Mouse (Mus musculus) bone marrow, adult 2 months (tissue): ENCODE data around the gene Cutc. TPM values are rescaled to one million over a fixed set of nuclear protein-coding genes. Genes with fewer than 3 reads are reported as not detected.

Experiments
- H3K27ac ChIP-seq: fragments of 200-500 bp; 2 replicates; pipeline ENCODE4 v1.5.1; 2012; ENCODE audit warnings: low read depth, mild to moderate bottlenecking, control low read depth, inconsistent platforms, low read length; ENCODE audit not compliant: control insufficient read depth, poor library complexity, insufficient read depth
- H3K4me1 ChIP-seq: fragments of 200-500 bp; 2 replicates; pipeline ENCODE4 v1.6.1; 2011; ENCODE audit warnings: low read length; ENCODE audit not compliant: control insufficient read depth, insufficient read depth
- H3K4me3 ChIP-seq: fragments of 200-500 bp; replicated peaks from 2 replicates; pipeline ENCODE3; 2011; ENCODE audit warnings: mild to moderate bottlenecking, low read depth, low read length, control low read depth; ENCODE audit not compliant: control insufficient read depth
- CTCF ChIP-seq: fragments of 200-500 bp; IDR thresholded peaks from 2 replicates; pipeline ENCODE4 v1.5.1; 2011; ENCODE audit warnings: low read length, control low read depth; ENCODE audit not compliant: control insufficient read depth, insufficient read depth
- POLR2A ChIP-seq: fragments of 200-500 bp; IDR thresholded peaks from 2 replicates; pipeline ENCODE4 v1.6.1; 2011; ENCODE audit warnings: low read depth, mild to moderate bottlenecking, control low read depth, low read length, borderline replicate concordance; ENCODE audit not compliant: control insufficient read depth
- WGBS: fragments of 180-500 bp; shearing (Covaris S2); methylation state at CpG from one replicate; pipeline ENCODE4 v1.1.7; 2018; 5-methylcytosine and 5-hydroxymethylcytosine counted together
- polyA plus RNA-seq: library from polyadenylated mRNA; stranded (reverse); fragments of >200 nt; gene quantifications from 2 replicates; pipeline ENCODE4 v1.2.4, GENCODE M21; 2011; ENCODE audit warnings: low replicate concordance; ENCODE audit not compliant: missing spikeins, insufficient read depth, insufficient read length

Cutc gene
- polyA plus RNA-seq, 1 experiment, result 9.1 TPM

GRCm38 (mm10) chr19:43793951-43794350 lies 41.2 kb downstream of the Cutc start:
- no peak overlapping the region for H3K27ac ChIP-seq
- H3K4me3 ChIP-seq, result no peak overlapping the region
- 84% methylated on average over 1 of the region's 1 CpGs for WGBS
- no peaks in the 10 kb centered on the region; the same call in 1 of the 2 replicates for H3K4me1 ChIP-seq
- no peak for TF ChIP-seq CTCF
- no peak for TF ChIP-seq POLR2A

DNA sequence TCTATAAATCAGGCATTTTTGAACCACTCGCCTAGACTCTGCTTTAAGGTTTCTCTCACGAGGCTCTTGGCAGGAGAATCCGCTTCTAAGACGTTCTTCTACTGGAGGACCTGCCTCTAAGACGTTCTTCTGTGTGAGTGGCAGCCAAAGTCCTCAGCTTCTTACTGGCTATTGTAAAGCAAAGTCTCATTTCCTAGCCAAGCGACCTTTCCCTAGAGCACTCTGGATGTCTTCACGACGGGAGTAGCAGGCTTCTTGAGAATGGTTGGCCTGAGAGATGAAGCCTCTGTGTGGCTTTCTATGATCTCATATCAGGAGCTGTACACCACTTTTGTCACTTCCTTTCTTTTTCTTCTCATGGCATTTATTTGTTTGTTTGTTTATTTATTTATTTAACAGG lies 42.7 kb downstream of the Cutc start:
- Histone ChIP-seq H3K27ac (no peak overlapping the region), H3K4me3 (no peak overlapping the region), H3K4me1 (no peaks in the 10 kb centered on the region)
- TF ChIP-seq CTCF, result no peak
- TF ChIP-seq POLR2A, result no peak
- WGBS, result 78% methylated on average over 8 of the region's 8 CpGs

GRCm38 (mm10) chr19:43797216-43797615 lies 44.4 kb downstream of the Cutc start:
- Histone ChIP-seq H3K4me1 (peaks cover 2% of the 10 kb centered on the region; the same call in 1 of the 2 replicates), H3K4me3 (no peak overlapping the region), H3K27ac (no peak overlapping the region)
- TF ChIP-seq POLR2A (no peak), CTCF (no peak)
- 58% methylated on average over 5 of the region's 5 CpGs for WGBS

- no peak overlapping the region for H3K27ac ChIP-seq
- 6% methylated on average over 9 of the region's 9 CpGs for WGBS
- H3K4me3 ChIP-seq, result no peak overlapping the region
- H3K4me1 ChIP-seq, result peaks cover 2% of the 10 kb centered on the region; the same call in 1 of the 2 replicates
- TF ChIP-seq POLR2A (no peak), CTCF (no peak)
Observed at GRCm38 (mm10) chr19:43801427-43802051, 48.7 kb downstream of the Cutc start.

DNA sequence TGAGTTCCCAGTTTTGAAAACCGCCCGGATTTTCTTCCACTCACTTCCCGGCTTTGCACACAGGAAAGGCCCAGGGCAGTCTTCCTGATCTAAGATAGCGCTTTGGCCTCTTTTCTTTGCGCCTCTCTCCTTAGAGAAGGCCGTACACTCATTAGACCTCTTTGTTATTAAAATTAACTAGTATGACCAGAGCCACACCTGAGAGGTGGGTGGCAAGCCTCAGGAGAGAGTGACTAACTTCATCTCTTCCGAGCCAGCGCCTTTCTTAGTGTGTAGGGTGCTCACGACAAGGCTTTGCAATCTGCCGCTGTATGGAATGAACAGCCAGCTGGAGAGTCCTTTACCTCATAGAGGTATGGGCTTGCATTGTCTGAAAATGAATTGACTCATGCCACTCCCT lies 51.1 kb downstream of the Cutc start:
- 84% methylated on average over 10 of the region's 10 CpGs for WGBS
- Histone ChIP-seq H3K4me3 (no peak overlapping the region), H3K4me1 (peaks cover 2% of the 10 kb centered on the region; the same call in 1 of the 2 replicates), H3K27ac (no peak overlapping the region)
- TF ChIP-seq POLR2A (no peak), CTCF (no peak)

GRCm38 (mm10) chr19:43809331-43809730 lies 56.5 kb downstream of the Cutc start:
- WGBS, result 45% methylated on average over 4 of the region's 4 CpGs
- Histone ChIP-seq H3K4me3 (no peak overlapping the region), H3K4me1 (peaks cover 6% of the 10 kb centered on the region), H3K27ac (no peak overlapping the region)
- TF ChIP-seq POLR2A, result no peak
- no peak for TF ChIP-seq CTCF

- H3K27ac ChIP-seq, result no peak overlapping the region
- WGBS, result 76% methylated on average over 4 of the region's 4 CpGs
Observed at GRCm38 (mm10) chr19:43811419-43811818, 58.6 kb downstream of the Cutc start.

DNA sequence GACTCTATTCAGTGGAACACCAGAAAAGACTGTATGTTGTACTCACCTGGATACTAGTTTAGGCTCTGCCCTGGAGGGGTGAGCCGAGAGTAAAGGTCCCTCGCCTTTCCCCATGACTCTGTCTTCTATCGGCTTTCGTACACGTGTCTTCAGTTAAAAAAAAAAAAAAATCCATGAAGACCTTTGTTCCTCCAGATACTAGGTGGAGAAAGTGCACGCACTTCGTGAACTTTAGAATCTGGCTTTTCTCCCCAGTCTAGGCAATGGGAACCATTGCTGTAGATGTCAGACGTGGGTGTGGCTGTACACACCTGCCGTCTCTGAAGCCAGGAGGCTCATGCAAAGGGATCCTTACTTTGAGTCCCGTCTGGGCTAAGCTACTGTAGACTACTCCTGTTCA lies 60.5 kb downstream of the Cutc start:
- 86% methylated on average over 10 of the region's 10 CpGs for WGBS
- Histone ChIP-seq H3K4me3 (no peak overlapping the region), H3K4me1 (peaks cover 6% of the 10 kb centered on the region), H3K27ac (no peak overlapping the region)
- TF ChIP-seq CTCF (no peak), POLR2A (no peak)

More at GRCm38 (mm10) chr19:43811419-43811818, 58.6 kb downstream of the Cutc start:
- Histone ChIP-seq H3K4me3 (no peak overlapping the region), H3K4me1 (peaks cover 6% of the 10 kb centered on the region)
- TF ChIP-seq POLR2A, result no peak
- no peak for TF ChIP-seq CTCF
